Mouse (Mus musculus) small intestine, adult 2 months (tissue): ENCODE measurements around the gene Nmral1.

Source experiments
- CTCF ChIP-seq: fragments of 200-500 bp; IDR thresholded peaks from 2 replicates; pipeline ENCODE4 v1.5.1; 2012; ENCODE audit warnings: low read depth, mild to moderate bottlenecking, control low read depth, inconsistent platforms, low read length, moderate library complexity, mixed read lengths; ENCODE audit not compliant: insufficient replicate concordance, insufficient read length; ENCODE audit errors: extremely low read depth
- POLR2A ChIP-seq: fragments of 200-500 bp; IDR thresholded peaks from 2 replicates; pipeline ENCODE4 v1.6.1; 2012; ENCODE audit warnings: low read depth, mild to moderate bottlenecking, control low read depth, inconsistent platforms, low read length, moderate library complexity

DNA sequence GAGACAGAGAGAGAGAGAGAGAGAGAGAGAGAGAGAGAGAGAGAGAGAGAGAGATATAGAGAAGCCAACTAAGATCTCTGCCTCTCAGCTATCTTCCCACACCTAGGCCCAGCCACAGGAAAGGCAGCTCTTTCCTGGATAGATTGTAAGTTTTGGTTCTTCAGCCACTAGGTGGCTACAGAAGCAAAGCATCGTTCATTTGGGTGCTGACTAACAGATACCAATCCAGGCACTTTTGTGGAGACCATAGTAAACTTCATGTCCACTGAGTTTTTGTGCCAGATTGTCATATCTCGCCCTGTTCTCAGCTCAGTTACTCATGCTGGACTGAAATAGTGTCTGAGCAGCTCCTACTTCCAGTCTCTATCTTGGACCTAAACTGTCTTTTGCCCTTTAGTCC is 44.1 kb upstream of the Nmral1 start:
- TF ChIP-seq POLR2A (no peak), CTCF (no peak)
